Mouse (Mus musculus) hindbrain, postnatal 0 days (tissue): ENCODE measurements around the gene Ptrh2. TPM values are rescaled to one million over a fixed set of nuclear protein-coding genes. Genes with fewer than 3 reads are reported as not detected.

Experiments
- ATAC-seq: fragments of 200-750 bp; cut with Nextera tagmentation; 2 replicates; pipeline ENCODE4 v1.8.0; 2017; ENCODE audit warnings: mild to moderate bottlenecking, moderate TSS enrichment, moderate library complexity
- DNase-seq: peaks from one replicate; pipeline ENCODE4 v3.0.0-alpha.2; 2015; ENCODE audit warnings: low spot score
- H3K27ac ChIP-seq: fragments of 300-500 bp; sonication (generic); 2 replicates; pipeline ENCODE4 v1.5.1; 2014; ENCODE audit warnings: mild to moderate bottlenecking
- H3K27me3 ChIP-seq: fragments of 300-500 bp; sonication (generic); 2 replicates; pipeline ENCODE4 v1.6.1; 2014; ENCODE audit warnings: low read length, mixed read lengths; ENCODE audit not compliant: insufficient read depth
- H3K36me3 ChIP-seq: fragments of 300-500 bp; sonication (generic); 2 replicates; pipeline ENCODE4 v1.6.1; 2014; ENCODE audit warnings: low read length, mixed read lengths; ENCODE audit not compliant: insufficient read depth
- H3K4me1 ChIP-seq: fragments of 300-500 bp; sonication (generic); 2 replicates; pipeline ENCODE4 v1.6.1; 2014; ENCODE audit warnings: antibody characterized with exemption, low read length, mixed read lengths; ENCODE audit not compliant: insufficient read depth
- H3K4me2 ChIP-seq: fragments of 300-500 bp; sonication (generic); 2 replicates; pipeline ENCODE4 v1.6.1; 2014; ENCODE audit warnings: low read depth, mild to moderate bottlenecking, low read length, moderate library complexity, mixed read lengths
- H3K4me3 ChIP-seq: fragments of 300-500 bp; sonication (generic); 2 replicates; pipeline ENCODE4 v1.5.1; 2014; ENCODE audit warnings: low read length
- H3K9ac ChIP-seq: fragments of 300-500 bp; sonication (generic); replicated peaks from 2 replicates; pipeline ENCODE4 v1.6.1; 2014; ENCODE audit warnings: mild to moderate bottlenecking, low read length, moderate library complexity, mixed read lengths
- H3K9me3 ChIP-seq: fragments of 300-500 bp; sonication (generic); 2 replicates; pipeline ENCODE4 v1.6.1; 2016; ENCODE audit warnings: low read length, mixed read lengths
- CTCF ChIP-seq: IDR thresholded peaks from 2 replicates; pipeline ENCODE4 v1.5.1; 2016; ENCODE audit warnings: antibody characterized with exemption, control low read depth, low read depth
- WGBS: fragments of 180-500 bp; shearing (Covaris S2); extraction: QIAGEN DNeasy Blood & Tissue Kit; methylation state at CpG from one replicate; pipeline ENCODE4 v1.1.7; 2014; 5-methylcytosine and 5-hydroxymethylcytosine counted together
- polyA plus RNA-seq: library from polyadenylated mRNA; unstranded; fragments of >200 nt; fragmentation: Nextera tagmentation; extraction: Ambion mirVana; gene quantifications from 2 replicates; pipeline ENCODE4 v1.2.1, GENCODE M21; 2015
- total RNA-seq: library from RNA; depleted of rRNA; stranded (reverse); fragments of >200 nt; gene quantifications from 2 replicates; pipeline ENCODE4 v1.2.3, GENCODE M21; 2014

The Ptrh2 gene
- total and polyA plus RNA-seq, 2 experiments from 2014 or later = 10.6 to 21.2 TPM

GRCm38 (mm10) chr11:86692546-86692945 lies 8.8 kb downstream of the Ptrh2 start:
- Histone ChIP-seq H3K9ac (no peak overlapping the region), H3K36me3 (peaks cover 42% of the 10 kb centered on the region), H3K4me2 (no peak overlapping the region), H3K9me3 (no peaks in the 10 kb centered on the region), H3K4me3 (no peak overlapping the region), H3K27me3 (no peaks in the 10 kb centered on the region), H3K4me1 (no peaks in the 10 kb centered on the region), H3K27ac (no peak overlapping the region)
- WGBS = 89% methylated on average over 2 of the region's 2 CpGs
- no peak for DNase-seq
- no peak for ATAC-seq
- TF ChIP-seq CTCF = no peak

- Histone ChIP-seq H3K9ac (no peak overlapping the region), H3K4me3 (no peak overlapping the region), H3K4me1 (no peaks in the 10 kb centered on the region), H3K36me3 (peaks cover 46% of the 10 kb centered on the region), H3K27ac (no peak overlapping the region), H3K9me3 (no peaks in the 10 kb centered on the region), H3K4me2 (no peak overlapping the region), H3K27me3 (no peaks in the 10 kb centered on the region)
- ATAC-seq (no peak), DNase-seq (no peak)
- TF ChIP-seq CTCF = no peak
- WGBS = 70% methylated on average over 4 of the region's 4 CpGs
Observed at GRCm38 (mm10) chr11:86695461-86695860, 11.7 kb downstream of the Ptrh2 start.

GRCm38 (mm10) chr11:86701151-86701550 lies 17.4 kb downstream of the Ptrh2 start:
- TF ChIP-seq CTCF = no peak
- Histone ChIP-seq H3K27ac (no peak overlapping the region), H3K36me3 (peaks cover 74% of the 10 kb centered on the region), H3K9ac (no peak overlapping the region), H3K4me2 (no peak overlapping the region), H3K9me3 (no peaks in the 10 kb centered on the region), H3K27me3 (no peaks in the 10 kb centered on the region), H3K4me1 (no peaks in the 10 kb centered on the region), H3K4me3 (no peak overlapping the region)
- DNase-seq (no peak), ATAC-seq (no peak)
- 95% methylated on average over 4 of the region's 4 CpGs for WGBS

GRCm38 (mm10) chr11:86714606-86715005 lies 30.8 kb downstream of the Ptrh2 start:
- Histone ChIP-seq H3K36me3 (peaks cover 44% of the 10 kb centered on the region), H3K9me3 (no peaks in the 10 kb centered on the region), H3K9ac (no peak overlapping the region), H3K27ac (no peak overlapping the region), H3K4me2 (no peak overlapping the region), H3K4me3 (no peak overlapping the region), H3K4me1 (no peaks in the 10 kb centered on the region), H3K27me3 (no peaks in the 10 kb centered on the region)
- no peak for TF ChIP-seq CTCF
- DNase-seq (no peak), ATAC-seq (no peak)

- ATAC-seq (no peak), DNase-seq (no peak)
- Histone ChIP-seq H3K36me3 (peaks cover 41% of the 10 kb centered on the region), H3K4me3 (no peak overlapping the region), H3K9me3 (no peaks in the 10 kb centered on the region), H3K4me1 (no peaks in the 10 kb centered on the region), H3K4me2 (no peak overlapping the region), H3K9ac (no peak overlapping the region), H3K27ac (no peak overlapping the region), H3K27me3 (no peaks in the 10 kb centered on the region)
- no peak for TF ChIP-seq CTCF
- 85% methylated on average over 6 of the region's 6 CpGs for WGBS
Observed at GRCm38 (mm10) chr11:86717306-86718065, 33.7 kb downstream of the Ptrh2 start.

GRCm38 (mm10) chr11:86718369-86718768 lies 34.6 kb downstream of the Ptrh2 start:
- Histone ChIP-seq H3K9me3 (no peaks in the 10 kb centered on the region), H3K27ac (no peak overlapping the region), H3K36me3 (peaks cover 43% of the 10 kb centered on the region), H3K4me1 (no peaks in the 10 kb centered on the region), H3K4me2 (no peak overlapping the region), H3K9ac (no peak overlapping the region), H3K27me3 (no peaks in the 10 kb centered on the region), H3K4me3 (no peak overlapping the region)
- ATAC-seq = no peak
- 95% methylated on average over 3 of the region's 3 CpGs for WGBS
- no peak for DNase-seq
- TF ChIP-seq CTCF = no peak

- ATAC-seq = no peak
- no peak overlapping the region for H3K9ac ChIP-seq
- H3K27me3 ChIP-seq = no peaks in the 10 kb centered on the region
- 88% methylated on average over 8 of the region's 8 CpGs for WGBS
- no peak for TF ChIP-seq CTCF
- no peak overlapping the region for H3K4me3 ChIP-seq
- peaks cover 49% of the 10 kb centered on the region for H3K36me3 ChIP-seq
- no peak overlapping the region for H3K27ac ChIP-seq
- H3K4me1 ChIP-seq = no peaks in the 10 kb centered on the region
- H3K9me3 ChIP-seq = no peaks in the 10 kb centered on the region
- no peak for DNase-seq
- no peak overlapping the region for H3K4me2 ChIP-seq
Observed at GRCm38 (mm10) chr11:86719390-86719789, 35.6 kb downstream of the Ptrh2 start.
